Mouse (Mus musculus): ENCODE measurements around the gene Gas7. TPM values are rescaled to one million over a fixed set of nuclear protein-coding genes. Genes with fewer than 3 reads are reported as not detected.
A peak's percentile ranks its signal among the peaks of the same experiment; 100 is the strongest.

Gas7 gene
- polyA plus RNA-seq (2015; fragmentation: Nextera tagmentation; extraction: Ambion mirVana), result 5.4 and 5.7 TPM in 2 replicates

DNA sequence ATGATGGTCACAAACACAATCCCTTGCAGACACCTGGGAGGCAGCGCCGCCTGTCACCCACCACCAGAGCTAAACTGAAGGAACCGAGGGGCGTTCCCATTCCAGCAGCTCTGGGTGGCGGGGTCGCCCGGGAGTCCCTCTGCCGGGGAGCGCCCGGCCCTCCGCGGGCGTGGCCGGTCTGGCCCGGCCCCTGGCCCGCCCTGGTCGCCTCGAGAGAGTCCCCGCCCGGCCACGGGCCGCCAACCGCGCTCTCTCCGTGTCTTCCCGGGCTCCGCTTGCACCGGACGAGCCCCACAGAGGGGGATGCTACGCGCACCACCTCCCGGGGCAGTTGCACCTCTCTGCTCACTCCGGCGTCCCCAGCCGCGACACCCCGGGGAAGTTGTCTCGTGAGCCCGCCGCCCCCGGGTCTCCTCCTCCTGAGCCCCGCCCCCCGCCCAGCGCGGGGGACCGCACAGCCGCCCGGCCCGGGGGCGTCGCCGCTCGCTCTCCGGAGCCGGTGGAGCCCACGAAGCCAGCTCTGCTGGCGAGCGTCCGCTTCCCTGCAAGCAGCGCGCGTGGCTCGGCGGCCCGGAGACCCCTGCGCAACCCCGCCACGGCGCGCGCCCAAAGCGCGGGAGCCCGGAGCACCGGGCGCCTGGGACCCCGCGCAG is at the start of gene Gas7:
Gene Gas7, plus strand, starts transcription at position 564 of the 653 bp plus-strand sequence.
- no peak within 1 kb of the TSS for H3K27ac ChIP-seq (ENCODE audit: low read depth, low read length)
- WGBS, result under 1% methylated on average over 72 of the region's 78 CpGs
- peak within 1 kb of the TSS; percentile 96 for H3K4me2 ChIP-seq (replicated peaks; ENCODE audit: low read depth)
- H3K27me3 ChIP-seq (replicated peaks; ENCODE audit: control insufficient read depth, insufficient read depth, low read length), result peaks cover 23% of the 10 kb centered on the region
- peak; percentile 24; the same call in 1 of the 2 replicates for TF ChIP-seq CTCF (IDR thresholded peaks at IDR 0.05; ENCODE audit: low read depth)
- no peaks in the 10 kb centered on the region for H3K36me3 ChIP-seq (ENCODE audit: control insufficient read depth, insufficient read depth)
- H3K9me3 ChIP-seq (ENCODE audit: control insufficient read depth), result no peaks in the 10 kb centered on the region
- peak within 1 kb of the TSS; percentile 53 for H3K9ac ChIP-seq (ENCODE audit: low read depth, low read length)
- peak within 1 kb of the TSS; percentile 68 for H3K4me3 ChIP-seq (ENCODE audit: low read depth, low read length)
- ATAC-seq, result no peak
- H3K4me1 ChIP-seq (replicated peaks; ENCODE audit: control insufficient read depth, insufficient read depth, low read length), result no peaks in the 10 kb centered on the region

DNA sequence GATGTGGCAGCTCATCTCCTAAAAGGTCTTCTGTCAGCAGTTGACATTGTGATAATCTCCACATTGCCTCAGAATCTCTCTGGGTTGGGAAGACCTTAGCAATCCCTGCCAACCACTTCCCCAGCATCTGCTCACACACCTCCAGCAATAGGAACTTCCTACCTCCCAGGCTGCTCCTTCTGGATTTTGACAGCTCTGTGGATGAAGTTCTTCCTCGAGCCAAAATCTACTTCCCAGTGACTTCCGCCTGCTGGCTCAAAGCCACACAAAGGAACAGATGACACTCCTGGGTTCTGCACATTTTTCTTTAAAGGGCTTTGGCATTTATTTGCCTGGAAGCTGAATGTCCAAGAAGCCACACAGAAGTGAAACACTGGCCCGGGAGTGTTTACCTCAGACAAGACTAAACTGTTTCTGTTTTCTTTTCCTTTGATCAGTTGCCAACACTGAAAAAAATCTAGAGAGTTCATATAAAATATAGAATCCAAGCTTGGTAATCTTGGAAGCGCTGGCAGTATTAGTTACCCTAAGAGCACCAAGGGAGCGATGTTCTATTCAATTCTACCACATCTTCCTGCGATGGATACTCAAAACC is 40.8 kb upstream of the Gas7 start:
- Histone ChIP-seq H3K9ac (ENCODE audit: low read depth, low read length) (no peak overlapping the region), H3K4me3 (ENCODE audit: low read depth, low read length) (no peak overlapping the region), H3K27ac (ENCODE audit: low read depth, low read length) (no peak overlapping the region), H3K4me1 (replicated peaks; ENCODE audit: control insufficient read depth, insufficient read depth, low read length) (no peaks in the 10 kb centered on the region), H3K4me2 (replicated peaks; ENCODE audit: low read depth) (no peak overlapping the region; the same call in 1 of the 2 replicates), H3K36me3 (ENCODE audit: control insufficient read depth, insufficient read depth) (no peaks in the 10 kb centered on the region), H3K27me3 (replicated peaks; ENCODE audit: control insufficient read depth, insufficient read depth, low read length) (no peaks in the 10 kb centered on the region), H3K9me3 (ENCODE audit: control insufficient read depth) (no peaks in the 10 kb centered on the region)
- WGBS, result 71% methylated on average over 6 of the region's 6 CpGs
- no peak for TF ChIP-seq CTCF (IDR thresholded peaks at IDR 0.05; ENCODE audit: low read depth)
- ATAC-seq, result no peak

DNA sequence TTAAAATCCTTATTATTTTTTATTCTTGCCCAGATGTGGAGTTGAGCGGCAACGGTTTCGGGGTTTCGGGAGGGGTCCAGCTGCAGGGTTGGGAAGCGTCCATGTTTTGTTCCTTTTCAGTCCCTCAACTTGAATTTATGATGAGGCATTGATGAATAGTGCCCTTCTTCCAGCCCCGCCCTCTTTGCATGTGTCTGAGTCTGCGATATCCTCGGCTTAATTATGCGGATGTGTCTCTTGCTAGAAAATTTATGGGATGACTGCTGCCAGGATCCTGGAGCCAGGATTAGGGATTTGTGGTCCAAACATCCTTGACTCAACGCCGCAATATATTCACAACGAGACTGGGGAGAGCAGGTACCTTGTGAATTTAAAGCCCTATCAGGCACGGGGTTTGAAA is 31.7 kb upstream of the Gas7 start:
- Histone ChIP-seq H3K4me2 (replicated peaks; ENCODE audit: low read depth) (no peak overlapping the region), H3K4me1 (replicated peaks; ENCODE audit: control insufficient read depth, insufficient read depth, low read length) (no peaks in the 10 kb centered on the region), H3K9ac (ENCODE audit: low read depth, low read length) (no peak overlapping the region), H3K27ac (ENCODE audit: low read depth, low read length) (no peak overlapping the region), H3K27me3 (replicated peaks; ENCODE audit: control insufficient read depth, insufficient read depth, low read length) (no peaks in the 10 kb centered on the region), H3K36me3 (ENCODE audit: control insufficient read depth, insufficient read depth) (no peaks in the 10 kb centered on the region), H3K9me3 (ENCODE audit: control insufficient read depth) (no peaks in the 10 kb centered on the region), H3K4me3 (ENCODE audit: low read depth, low read length) (no peak overlapping the region)
- TF ChIP-seq CTCF (IDR thresholded peaks at IDR 0.05; ENCODE audit: low read depth), result no peak
- ATAC-seq, result no peak
- WGBS, result 78% methylated on average over 13 of the region's 13 CpGs

DNA sequence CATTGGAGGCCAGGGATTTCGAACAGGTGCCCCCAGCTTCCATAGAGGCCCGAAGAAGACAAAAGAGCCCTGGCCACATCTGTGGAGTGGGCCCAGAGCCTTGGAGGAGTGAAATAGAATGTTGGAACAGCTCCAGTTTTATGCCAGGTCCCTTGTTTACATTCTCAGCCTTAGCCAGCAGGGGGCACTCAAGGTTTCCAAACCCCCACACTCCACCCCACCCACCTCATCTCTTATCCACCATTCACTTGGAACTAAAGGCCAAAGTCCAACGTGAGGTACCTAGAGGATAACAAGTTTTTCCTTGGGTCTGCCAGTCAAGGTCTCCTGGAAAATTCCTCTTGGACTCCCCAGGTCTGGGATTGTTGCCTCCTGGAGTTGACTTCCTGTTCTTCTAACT is 27.0 kb upstream of the Gas7 start:
- TF ChIP-seq CTCF (IDR thresholded peaks at IDR 0.05; ENCODE audit: low read depth), result peak; percentile 72
- Histone ChIP-seq H3K4me3 (ENCODE audit: low read depth, low read length) (no peak overlapping the region), H3K4me1 (replicated peaks; ENCODE audit: control insufficient read depth, insufficient read depth, low read length) (no peaks in the 10 kb centered on the region), H3K27me3 (replicated peaks; ENCODE audit: control insufficient read depth, insufficient read depth, low read length) (no peaks in the 10 kb centered on the region), H3K9me3 (ENCODE audit: control insufficient read depth) (no peaks in the 10 kb centered on the region), H3K9ac (ENCODE audit: low read depth, low read length) (no peak overlapping the region), H3K27ac (ENCODE audit: low read depth, low read length) (no peak overlapping the region), H3K4me2 (replicated peaks; ENCODE audit: low read depth) (no peak overlapping the region), H3K36me3 (ENCODE audit: control insufficient read depth, insufficient read depth) (no peaks in the 10 kb centered on the region)
- 42% methylated on average over 3 of the region's 3 CpGs for WGBS
- peak; percentile 43; the same call in 1 of the 2 replicates for ATAC-seq

DNA sequence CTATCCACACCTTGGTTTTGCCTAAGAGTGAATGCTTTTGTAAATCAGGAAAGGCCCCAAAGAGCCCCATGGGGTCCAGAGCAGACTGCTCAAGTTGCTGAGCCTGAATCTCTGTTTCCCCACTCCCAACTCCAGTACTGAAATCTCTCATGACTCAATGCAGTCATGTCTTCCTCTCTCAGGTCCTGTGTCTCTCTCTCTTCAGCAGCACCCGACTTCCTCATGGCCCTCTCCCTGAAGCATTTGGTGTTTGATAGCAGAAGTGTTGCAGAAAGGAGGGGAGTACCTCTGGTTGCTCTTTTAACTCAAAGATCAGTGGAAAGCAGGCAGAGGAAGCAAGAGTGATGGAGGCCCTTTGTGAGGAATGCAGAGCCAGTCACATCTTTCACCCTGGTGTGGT is 25.4 kb upstream of the Gas7 start:
- 55% methylated on average over 1 of the region's 1 CpGs for WGBS
- no peak overlapping the region for H3K4me2 ChIP-seq (replicated peaks; ENCODE audit: low read depth)
- no peak overlapping the region for H3K9ac ChIP-seq (ENCODE audit: low read depth, low read length)
- H3K36me3 ChIP-seq (ENCODE audit: control insufficient read depth, insufficient read depth), result no peaks in the 10 kb centered on the region
- no peaks in the 10 kb centered on the region for H3K9me3 ChIP-seq (ENCODE audit: control insufficient read depth)
- TF ChIP-seq CTCF (IDR thresholded peaks at IDR 0.05; ENCODE audit: low read depth), result no peak
- H3K27ac ChIP-seq (ENCODE audit: low read depth, low read length), result no peak overlapping the region
- H3K4me3 ChIP-seq (ENCODE audit: low read depth, low read length), result no peak overlapping the region
- no peaks in the 10 kb centered on the region for H3K27me3 ChIP-seq (replicated peaks; ENCODE audit: control insufficient read depth, insufficient read depth, low read length)
- no peak for ATAC-seq
- H3K4me1 ChIP-seq (replicated peaks; ENCODE audit: control insufficient read depth, insufficient read depth, low read length), result no peaks in the 10 kb centered on the region

DNA sequence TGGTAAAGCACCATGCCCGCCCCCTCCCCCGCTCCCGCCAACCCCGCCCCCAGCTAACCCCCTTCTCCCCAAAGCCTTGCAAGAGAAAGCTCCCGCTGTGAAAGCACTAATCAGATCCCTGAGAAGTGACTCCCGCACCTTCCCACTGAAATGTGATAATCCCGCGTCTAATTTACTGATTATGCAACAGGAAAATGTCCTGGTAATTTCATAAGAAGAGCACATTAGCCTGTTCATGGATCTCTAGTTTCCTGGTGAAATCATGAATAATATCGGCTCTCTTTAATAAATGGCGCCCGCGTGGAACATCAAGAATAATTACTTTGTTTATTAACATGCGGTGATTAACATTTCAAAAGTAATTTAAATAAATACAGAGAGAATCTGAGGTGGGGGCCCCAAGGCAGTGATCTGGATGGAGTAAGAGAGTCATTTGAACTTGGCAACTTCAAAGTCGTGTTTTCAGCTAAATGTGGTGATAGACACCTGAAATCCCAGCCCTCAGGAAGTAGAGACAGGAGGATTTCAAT is 24.1 kb upstream of the Gas7 start:
- Histone ChIP-seq H3K27ac (ENCODE audit: low read depth, low read length) (no peak overlapping the region), H3K36me3 (ENCODE audit: control insufficient read depth, insufficient read depth) (no peaks in the 10 kb centered on the region), H3K4me3 (ENCODE audit: low read depth, low read length) (no peak overlapping the region), H3K9ac (ENCODE audit: low read depth, low read length) (no peak overlapping the region), H3K9me3 (ENCODE audit: control insufficient read depth) (no peaks in the 10 kb centered on the region), H3K27me3 (replicated peaks; ENCODE audit: control insufficient read depth, insufficient read depth, low read length) (no peaks in the 10 kb centered on the region), H3K4me2 (replicated peaks; ENCODE audit: low read depth) (no peak overlapping the region), H3K4me1 (replicated peaks; ENCODE audit: control insufficient read depth, insufficient read depth, low read length) (no peaks in the 10 kb centered on the region)
- no peak for TF ChIP-seq CTCF (IDR thresholded peaks at IDR 0.05; ENCODE audit: low read depth)
- WGBS, result 41% methylated on average over 14 of the region's 14 CpGs
- no peak for ATAC-seq
